Mouse (Mus musculus): ENCODE measurements around the gene Hsp90aa1. TPM values are rescaled to one million over a fixed set of nuclear protein-coding genes. Genes with fewer than 3 reads are reported as not detected.
"Not testable (repeated sequence)": the region's sequence is repeated elsewhere in the genome, so short reads cannot be mapped to it uniquely, and the experiment has no call there.

Gene Hsp90aa1
- 100 to 1,000 TPM; 501 to 911 TPM for total RNA-seq (2021)
- long read RNA-seq, experiment 1, transcript Hsp90aa1-206 (3 exons, 924 nt): minor isoform, 10 of 363 reads
- long read RNA-seq, experiment 1, transcript Hsp90aa1-202 (11 exons, 3,281 nt): major isoform, 86 of 363 reads
- long read RNA-seq, experiment 1, partial matches to known transcripts: 263 of 363 reads
- long read RNA-seq, experiment 1, other reads (novel, unspliced or antisense): 3 of 363 reads
- long read RNA-seq, experiment 2, transcript Hsp90aa1-202 (11 exons, 3,281 nt): major isoform, 125 of 157 reads
- long read RNA-seq, experiment 2, partial matches to known transcripts: 30 of 157 reads
- long read RNA-seq, experiment 2, other reads (novel, unspliced or antisense): 2 of 157 reads

DNA sequence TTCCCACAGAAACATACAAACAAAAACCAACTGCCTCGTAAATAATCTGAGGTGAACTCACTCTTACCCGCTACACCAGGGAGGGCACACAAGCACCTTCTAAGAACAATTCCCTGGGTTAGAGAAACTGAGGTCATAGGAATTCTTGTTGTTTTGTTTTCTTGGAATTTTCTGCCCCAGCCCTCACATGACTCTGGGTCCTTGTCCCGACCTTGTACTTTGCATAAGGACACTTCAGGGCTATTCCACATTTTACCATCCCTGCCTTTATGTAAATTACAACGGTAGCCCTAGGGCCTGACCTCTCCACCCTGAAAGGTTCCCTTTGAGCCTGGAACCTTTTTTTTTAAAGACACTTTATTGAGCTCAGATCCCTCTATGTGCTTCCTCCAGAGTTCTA is at the start of gene Hsp90aa1:
TSS of gene Hsp90aa1 (minus strand) at position 173 of the 400 bp plus-strand sequence.
- DNase-seq: no peak

DNA sequence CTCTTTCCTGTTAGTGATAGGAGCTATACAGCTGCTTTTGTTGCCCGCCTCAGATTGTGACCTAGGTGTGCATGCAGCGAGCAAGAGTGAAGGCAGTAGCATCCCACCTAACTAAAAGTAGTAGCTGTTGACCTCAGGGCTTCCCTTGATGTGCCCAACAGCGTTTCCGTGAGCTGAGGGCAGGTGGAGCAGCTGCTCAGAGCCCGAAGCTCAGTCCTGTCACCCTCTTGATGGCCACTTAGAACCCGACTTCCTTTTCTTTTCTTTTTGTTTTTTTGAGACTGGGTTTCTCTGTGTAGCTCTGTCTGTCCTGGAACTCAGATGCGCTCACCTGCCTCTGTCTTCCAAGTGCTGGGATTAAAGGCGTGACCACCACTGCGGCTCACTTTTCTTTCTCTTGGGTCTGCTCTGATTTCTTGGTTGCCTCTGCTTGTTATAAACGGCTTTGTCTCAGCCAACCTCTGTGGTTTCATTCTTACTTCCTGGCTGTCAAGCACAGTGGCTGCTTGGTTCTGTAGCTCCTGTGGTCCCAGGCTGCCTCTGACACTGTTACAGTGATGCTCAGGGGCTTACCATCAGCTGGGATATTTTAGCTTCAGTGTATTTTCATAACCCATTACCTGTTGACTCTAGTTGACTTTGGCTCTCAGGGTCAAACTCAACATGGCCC is 48.4 kb upstream of the Hsp90aa1 start:
- no peak for DNase-seq

DNA sequence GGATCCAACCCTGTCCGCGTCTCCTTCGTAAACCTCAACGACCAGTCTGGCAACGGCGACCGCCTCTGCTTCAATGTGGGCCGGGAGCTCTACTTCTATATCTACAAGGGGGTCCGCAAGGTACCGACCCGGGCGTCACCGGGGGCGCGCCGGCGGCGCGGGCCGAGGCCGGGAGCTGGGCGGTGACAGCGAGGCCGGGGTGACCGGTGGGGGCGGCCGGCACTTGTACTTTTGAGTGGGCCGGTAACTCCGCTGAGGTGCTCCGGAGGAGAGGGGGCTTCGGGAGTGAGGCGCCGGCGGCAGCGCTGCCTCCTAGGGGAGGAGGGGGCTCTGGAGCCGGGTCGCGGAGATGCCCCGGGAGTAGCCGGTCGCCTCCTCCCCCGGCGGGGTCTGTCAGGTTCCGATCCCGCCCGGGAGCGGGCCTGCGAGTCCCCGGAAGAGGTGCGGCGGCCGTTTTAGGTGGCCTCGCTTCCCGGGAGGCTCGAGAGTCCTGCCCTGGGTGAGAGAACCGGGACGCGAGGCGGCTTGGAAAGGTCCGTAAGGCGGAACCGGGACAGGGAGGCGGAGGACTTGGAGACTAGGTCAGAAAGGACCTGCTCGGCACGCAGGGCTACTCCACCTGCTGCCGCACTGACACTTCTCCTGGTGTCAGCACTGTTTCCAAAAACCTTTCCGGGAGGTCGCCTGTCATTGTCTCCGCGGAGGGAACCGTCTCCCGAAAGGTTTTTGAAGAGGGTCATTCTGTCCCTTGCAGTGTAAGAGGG is 35.8 kb upstream of the Hsp90aa1 start:
- DNase-seq: peak; percentile 36 to 48

DNA sequence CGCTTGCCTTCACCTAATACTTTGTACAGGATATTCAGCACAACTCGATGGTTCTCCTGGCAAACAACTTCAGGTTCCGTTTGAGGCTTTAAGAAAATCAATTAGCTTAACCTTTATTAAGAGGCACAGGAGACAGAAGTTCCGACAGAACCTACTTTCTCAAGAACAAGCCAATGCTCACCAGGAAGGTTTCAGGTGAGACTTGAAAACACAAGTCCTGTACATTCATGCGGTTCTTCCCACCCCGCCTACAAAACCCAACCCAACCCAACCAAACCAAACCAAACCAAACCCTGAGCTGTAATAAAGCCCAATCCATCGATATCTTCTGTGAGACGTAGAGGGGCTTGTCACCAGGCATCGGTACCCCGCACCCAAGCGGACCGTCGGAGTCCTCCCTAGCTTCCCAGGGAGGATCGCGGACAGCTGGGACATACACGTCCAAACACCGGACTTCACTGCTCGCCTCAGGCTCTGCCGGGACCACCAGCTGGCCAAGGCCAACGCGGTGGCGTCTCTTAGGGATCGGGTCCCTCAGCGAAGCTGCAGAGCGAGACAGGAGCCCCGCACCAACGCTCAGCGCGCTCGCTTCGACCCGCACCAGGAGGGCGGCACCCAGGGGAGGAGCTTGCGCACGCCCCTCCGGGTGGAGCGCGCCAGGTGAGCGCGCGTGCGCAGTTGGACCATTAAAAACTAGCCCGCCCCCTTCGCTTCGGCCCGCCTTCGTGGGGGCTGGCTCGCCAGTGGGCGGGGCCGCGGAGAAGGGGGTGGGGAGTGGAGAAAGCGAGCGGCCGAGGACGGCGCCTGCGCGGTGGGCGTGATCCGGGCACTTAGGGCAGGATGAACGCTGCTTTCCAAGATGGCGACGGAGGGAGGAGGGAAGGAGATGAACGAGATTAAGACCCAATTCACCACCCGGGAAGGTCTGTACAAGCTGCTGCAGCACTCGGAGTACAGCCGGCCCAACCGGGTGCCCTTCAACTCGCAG is 34.9 kb upstream of the Hsp90aa1 start, which contains the start of gene Wdr20:
TSS of gene Wdr20 (plus strand) at position 775 of the 988 bp plus-strand sequence.
- DNase-seq: peak; percentile 100

DNA sequence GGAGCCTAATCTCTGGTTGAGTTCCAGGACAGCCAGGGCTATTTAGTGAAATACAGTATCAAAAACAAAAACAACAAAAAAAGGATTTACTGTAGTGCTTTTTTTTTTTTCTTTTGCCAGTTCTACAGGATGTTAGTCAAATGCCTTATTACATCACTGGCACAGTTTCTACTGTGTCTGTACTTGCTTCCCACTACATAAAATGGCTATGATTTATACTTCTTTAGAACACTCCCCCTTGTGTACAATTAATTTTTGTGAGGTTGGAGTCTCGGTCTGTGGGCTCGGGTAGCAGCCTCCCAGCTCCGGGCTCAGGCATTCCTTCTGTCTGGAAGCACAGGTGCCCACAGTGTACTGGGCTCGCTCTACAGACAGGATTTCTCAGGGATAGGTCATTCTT is 34.1 kb upstream of the Hsp90aa1 start:
- DNase-seq: no peak

DNA sequence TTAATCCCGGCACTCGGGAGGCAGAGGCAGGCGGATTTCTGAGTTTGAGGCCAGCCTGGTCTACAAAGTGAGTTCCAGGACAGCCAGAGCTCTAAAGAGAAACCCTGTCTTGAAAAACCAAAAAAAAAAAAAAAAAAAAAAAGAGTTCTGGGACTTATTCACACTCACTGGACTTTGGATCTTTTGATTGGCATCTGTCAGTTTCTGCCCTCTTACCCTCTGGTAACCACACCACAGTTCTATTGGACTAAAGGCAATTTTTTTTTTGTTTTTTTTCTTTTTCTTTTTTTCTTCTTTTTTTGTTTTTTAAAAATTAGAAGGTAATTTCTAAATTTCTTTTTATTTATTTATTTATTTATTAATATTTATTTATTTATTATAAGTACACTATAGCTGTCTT is 30.7 kb upstream of the Hsp90aa1 start:
- DNase-seq: not testable (repeated sequence)

DNA sequence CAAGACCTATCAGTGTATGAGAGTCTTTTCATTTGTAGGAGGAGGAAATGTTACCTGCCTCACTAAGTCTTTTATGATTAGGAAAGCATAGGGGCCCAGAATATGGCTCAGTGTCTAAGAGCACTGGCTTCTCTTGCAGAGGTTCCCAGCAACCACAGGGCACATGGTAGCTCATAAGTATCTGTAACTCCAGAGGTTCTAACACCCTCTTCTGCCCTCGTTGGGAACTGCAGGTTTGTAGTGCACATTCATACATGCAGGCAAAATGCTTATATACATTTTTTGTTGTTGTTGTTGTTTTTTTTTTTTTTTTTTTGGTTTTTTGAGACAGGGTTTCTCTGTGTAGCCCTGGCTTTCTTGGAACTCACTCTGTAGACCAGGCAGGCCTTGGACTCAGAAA is 23.9 kb upstream of the Hsp90aa1 start:
- no peak for DNase-seq

DNA sequence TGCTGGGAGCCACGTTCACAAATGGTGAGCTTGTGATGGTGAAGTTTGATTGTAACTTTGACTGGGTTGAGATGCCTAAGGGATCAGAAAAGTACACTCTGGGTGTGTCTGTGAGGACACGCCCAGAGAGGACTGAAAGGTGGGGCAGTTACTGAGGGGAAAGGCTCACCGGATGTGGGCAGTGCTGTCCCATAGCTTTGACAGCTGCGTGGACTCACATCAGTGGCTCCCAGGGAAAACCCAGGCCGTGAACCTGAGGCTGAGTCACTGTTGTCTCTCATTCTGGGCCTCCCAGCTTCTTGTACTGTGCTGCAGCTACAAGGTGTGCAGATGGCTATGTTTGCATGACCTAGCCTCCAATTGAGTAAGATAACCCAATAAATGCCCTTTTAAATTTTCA is 23.0 kb upstream of the Hsp90aa1 start:
- no peak for DNase-seq

DNA sequence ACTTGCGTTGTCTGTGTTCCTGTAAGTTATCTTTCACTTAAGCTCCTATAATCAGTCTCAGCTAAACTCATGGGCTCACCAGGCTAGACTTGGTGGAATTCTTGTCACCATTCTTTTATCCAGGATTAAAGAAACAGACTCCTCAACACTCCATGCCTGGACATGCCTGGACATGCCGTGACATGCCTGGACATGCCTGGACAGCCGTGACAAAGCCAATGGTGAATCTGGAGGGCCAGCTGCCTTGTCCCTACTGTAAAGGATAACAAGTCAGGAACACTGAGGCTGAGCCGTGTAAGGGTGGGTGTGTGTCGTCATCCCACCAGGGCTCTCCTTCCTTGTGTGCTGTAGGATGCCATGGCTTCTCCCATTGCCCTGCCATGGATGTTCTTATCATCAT is 22.5 kb upstream of the Hsp90aa1 start:
- no peak for DNase-seq

DNA sequence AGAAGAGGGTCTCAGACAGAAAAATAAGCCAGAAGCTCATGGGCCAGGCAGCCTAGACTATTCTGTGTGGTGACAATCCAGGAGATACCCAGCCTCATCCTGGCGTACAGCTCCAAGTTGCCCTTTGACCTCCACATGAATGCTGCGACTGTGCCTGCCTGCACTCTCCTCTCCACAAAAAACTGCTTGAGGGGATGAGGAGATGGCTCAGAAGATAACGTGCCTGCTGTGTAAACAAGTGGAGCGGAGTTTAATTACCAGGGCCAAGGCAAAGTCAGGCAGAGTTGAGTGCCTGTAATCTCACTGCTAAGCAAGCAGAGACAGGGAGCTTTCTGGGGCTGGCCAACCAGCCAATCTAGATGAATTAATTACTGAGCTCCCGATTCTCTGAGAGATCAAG is 13.5 kb upstream of the Hsp90aa1 start:
- DNase-seq: no peak

DNA sequence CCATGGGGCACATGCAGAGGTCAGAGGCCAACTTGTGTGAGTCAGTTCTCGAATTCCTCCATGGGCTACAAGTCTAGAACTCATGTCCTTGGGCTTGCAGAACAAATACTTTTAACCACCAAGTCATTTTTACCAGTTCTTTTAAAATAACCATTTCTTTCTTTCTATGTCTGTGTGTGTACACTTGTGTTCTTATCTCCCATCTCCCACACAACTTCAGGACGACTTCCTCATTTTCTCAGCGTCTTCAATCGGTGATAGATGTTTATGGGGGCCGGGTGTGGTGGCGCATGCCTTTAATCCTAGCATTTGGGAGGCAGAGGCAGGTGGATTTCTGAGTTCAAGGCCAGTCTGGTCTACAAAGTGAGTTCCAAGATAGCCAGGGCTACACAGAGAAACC is 11.7 kb upstream of the Hsp90aa1 start:
- no peak for DNase-seq

DNA sequence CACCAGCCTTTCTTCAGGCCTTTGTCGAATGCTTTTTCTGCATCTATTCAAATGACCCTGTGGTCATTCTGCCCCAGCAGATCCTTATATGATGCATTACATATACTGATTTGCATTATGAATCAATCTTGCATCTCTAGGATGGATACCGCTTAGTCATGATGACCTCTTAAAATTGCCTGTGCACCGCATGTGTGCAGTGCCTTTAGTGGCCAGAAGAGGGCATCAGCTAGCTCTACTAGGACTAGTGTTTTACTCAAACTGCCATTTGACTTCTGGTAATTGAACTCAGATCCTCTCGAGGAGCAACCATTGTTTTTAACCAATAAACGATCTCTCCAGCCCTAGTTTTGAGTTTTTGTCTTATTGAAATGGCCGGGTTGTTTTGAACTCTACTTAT is 11.3 kb upstream of the Hsp90aa1 start:
- no peak for DNase-seq

DNA sequence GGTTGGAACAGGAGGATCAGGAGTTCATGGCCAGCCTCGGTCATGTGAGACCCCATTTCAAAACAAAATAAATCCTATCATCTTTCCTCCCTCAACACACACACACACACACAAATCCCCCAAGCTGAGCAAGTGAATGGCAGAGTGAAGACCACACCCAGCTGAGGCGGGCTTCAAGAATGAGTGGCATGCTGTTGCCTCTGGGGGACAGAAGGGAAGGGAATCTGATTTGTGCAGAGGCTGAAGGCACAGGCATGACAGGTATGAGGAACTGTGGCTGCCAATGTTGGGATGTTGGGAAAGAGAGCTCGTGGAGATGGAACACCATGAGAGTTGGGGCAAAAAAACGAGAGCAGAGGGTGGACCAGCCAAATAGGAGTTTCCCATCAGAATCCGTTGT is 8.7 kb upstream of the Hsp90aa1 start:
- no peak for DNase-seq

DNA sequence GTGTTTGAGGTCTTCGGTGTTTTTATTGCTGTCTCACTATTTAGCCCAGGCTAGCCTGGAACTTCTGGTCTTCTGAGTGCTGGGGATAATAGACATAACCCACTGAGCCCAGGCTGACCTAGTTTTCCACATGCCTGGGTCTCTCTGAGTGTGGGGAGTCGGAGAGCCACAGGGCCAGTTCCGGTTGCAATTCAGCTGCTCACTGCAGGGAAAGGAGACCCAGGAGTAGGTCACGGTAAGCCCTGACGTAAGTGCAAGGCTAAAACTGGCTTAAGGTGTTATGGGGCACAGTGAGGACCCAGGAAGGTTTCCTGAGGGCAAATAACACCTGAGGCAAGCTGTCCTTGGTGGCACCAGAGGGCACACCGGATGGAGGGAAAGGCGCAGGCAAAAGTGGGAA is 4.9 kb upstream of the Hsp90aa1 start:
- DNase-seq: no peak

DNA sequence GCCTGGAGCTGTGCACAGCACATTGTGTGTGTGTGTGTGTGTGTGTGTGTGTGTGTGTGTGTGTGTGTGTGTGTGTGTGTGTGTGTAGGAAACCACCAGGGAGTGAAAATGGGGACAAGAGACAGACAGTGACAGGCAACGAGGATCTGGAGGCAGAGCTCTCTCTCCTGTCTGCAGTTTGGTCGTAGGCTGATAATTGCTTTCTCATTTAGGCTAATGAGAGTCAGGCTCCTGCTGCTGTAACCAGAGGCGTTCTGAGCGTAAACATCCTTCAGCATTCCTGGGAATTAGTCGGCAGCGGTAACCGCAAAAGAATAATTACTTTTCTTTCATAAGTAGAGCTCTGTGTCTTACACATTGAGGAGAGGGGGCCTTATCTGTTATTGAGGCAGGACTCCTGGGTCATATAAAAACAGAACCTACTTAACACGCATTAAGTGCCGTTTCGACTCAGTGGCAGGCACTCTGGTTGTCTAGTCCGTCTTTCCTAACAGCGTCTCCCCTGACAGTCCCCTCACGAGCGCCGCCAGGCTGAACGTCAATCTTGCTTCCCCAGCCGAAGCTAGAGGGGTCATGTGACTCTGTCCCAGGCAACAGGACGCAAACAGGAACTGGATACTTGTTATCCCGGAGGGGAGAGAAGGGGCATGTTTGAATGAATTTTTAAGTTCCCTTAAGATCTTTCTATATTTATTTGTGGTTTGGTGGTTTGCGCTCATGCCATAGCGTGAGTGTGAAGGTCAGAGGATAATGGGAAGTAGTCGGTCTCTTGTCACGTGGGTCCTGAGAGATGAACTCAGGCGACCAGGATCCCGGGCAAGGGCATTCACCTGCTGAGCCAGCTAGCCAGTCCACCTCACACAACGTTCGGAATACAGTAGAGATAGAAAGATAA is 4.1 kb upstream of the Hsp90aa1 start:
- peak; percentile 78 to 79 for DNase-seq

DNA sequence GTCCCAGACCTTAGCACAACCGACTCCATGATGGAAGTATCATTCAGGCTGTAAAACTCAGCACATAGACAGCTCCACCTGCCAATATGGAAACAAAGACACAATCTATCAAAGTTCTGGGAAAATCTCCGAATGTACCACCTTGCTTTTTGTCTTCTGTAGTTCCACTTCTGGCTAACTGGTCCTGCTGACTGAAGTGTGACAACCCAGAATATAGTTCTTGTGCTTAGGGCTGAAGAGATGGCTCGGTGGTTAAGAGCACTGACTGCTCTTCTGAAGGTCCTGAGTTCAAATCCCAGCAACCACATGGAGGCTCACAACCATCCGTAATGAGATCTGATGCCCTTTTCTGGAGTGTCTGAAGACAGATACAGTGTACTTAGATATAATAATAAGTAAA is 2.9 kb upstream of the Hsp90aa1 start:
- not testable (repeated sequence) for DNase-seq

DNA sequence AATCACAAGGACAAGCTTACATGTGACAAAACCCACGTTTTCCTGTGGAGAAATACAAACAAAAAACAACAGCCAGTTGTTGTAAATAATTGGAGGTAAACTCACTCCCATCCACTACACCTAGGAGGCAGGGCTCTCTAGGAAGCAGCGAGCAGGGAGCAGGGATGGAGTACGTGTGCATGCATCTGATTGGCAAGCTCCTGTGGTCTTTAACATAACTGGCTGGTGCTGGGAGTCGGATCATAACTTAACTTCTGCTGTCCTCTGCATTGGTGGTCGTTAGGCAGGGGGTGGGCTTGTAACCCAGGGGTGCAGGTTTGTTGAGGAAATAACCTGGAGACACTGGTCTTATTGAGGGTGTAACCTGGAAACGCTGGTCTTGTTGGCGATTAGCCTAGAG is 1.2 kb upstream of the Hsp90aa1 start:
- DNase-seq: no peak

DNA sequence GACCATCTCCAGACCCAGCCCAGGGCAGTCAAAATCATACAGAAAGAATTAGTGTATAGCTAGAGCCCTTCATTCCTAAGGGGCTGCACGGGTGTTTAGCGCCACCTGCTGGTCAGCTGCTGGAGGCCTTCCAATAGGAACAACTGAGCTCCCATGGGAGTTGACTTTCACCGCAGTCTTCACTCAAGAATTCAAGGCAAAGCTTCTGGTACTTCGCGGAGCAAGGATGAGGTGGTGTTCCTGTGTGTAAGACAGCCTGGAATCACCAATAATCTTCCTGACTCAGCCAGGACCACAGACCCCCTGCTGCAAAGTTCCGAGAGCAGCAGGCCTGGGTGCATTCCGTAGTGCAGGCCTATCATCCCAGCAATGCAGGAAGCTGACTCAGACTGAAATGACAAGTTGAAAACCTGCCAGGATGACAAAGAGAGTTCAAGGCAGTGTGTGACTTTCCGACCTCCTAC is 512 bp upstream of the Hsp90aa1 start:
- peak; percentile 93 to 95 for DNase-seq

DNA sequence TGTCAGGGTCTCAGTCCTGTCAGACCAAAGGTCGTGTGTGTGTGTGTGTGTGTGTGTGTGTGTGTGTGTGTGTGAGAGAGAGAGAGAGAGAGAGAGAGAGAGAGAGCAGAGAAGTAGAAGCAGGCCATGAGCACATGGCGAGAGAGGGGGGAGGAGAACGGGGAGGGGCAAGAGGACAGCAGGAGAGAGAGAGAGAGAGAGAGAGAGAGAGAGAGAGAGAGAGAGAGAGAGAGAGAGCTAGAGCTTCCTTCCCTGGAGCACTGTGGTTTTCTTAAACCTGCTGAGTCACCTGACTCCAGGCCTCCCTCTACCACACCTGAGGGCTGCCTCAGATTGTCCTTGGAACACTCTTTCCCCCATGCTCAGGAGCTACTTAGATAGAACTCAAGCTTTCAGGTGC is 1.2 kb downstream of the Hsp90aa1 start:
- not testable (repeated sequence) for DNase-seq

DNA sequence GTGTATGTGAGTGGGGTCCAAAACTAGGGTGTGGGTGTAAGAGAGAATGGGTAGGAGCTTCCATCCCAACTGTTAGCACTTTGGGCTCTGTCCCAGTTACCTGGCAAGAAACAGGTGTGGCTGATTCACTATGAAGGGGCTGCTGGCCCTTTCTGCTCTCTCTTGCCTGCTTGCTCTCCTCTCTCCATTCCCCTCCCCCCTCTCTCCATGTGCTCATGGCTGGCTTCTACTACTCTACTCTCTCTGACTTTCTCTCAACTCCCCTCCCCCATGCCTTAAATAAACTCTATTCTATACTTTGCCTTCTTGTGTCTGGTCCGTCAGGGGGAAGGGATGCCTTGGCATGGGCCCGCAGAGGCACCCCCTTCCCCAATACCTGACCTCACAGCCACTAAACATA is 1.8 kb downstream of the Hsp90aa1 start:
- no peak for DNase-seq

DNA sequence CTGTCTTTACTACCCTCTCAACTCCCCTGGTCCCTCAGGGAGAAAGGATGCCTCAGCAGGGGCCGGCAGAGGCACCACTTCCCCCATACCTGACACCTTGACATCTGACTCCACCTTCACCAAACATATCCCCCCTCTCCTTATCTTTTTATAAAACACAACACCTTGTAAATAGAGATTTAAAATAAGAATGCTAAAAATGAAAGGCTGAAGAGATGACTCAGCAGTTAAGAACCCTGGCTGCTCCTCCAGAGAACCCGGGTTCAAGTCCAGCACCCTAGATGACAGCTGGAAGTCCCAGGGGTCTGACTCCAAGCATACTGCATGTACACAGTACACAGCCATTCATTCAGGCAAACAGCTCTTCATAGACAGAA is 3.4 kb downstream of the Hsp90aa1 start:
- DNase-seq: no peak

All from adrenal gland, postnatal 36 days (tissue).